Mouse (Mus musculus): ENCODE measurements around the gene Cdh26. TPM values are rescaled to one million over a fixed set of nuclear protein-coding genes. Genes with fewer than 3 reads are reported as not detected.

The Cdh26 gene
- total RNA-seq, 2 experiments from 2014 or later = 0.30 TPM; not detected in 1

- peak; percentile 82 to 83 for DNase-seq (ENCODE audit: low spot score in 2 of 2)
Measured at GRCm38 (mm10) chr2:178507379-178508014, 77.2 kb downstream of the Cdh26 start.

- DNase-seq (ENCODE audit: low spot score in 2 of 2) = no peak
Measured at GRCm38 (mm10) chr2:178508279-178508678, 77.9 kb downstream of the Cdh26 start.

GRCm38 (mm10) chr2:178513043-178513442, 82.7 kb downstream of the Cdh26 start:
- DNase-seq (ENCODE audit: low spot score in 2 of 2) = no peak

- DNase-seq (ENCODE audit: low spot score in 2 of 2) = peak; percentile 26 to 50
Measured at GRCm38 (mm10) chr2:178513636-178514071, 83.3 kb downstream of the Cdh26 start.

- no peak for DNase-seq (ENCODE audit: low spot score in 2 of 2)
Measured at GRCm38 (mm10) chr2:178516421-178516820, 86.1 kb downstream of the Cdh26 start.

GRCm38 (mm10) chr2:178516941-178517340, 86.6 kb downstream of the Cdh26 start:
- DNase-seq (ENCODE audit: low spot score in 2 of 2) = no peak

GRCm38 (mm10) chr2:178519321-178519720, 89.0 kb downstream of the Cdh26 start:
- no peak for DNase-seq (ENCODE audit: low spot score in 2 of 2)

- DNase-seq (ENCODE audit: low spot score in 2 of 2) = no peak
Measured at GRCm38 (mm10) chr2:178520216-178520615, 89.9 kb downstream of the Cdh26 start.

- no peak for DNase-seq (ENCODE audit: low spot score in 2 of 2)
Measured at GRCm38 (mm10) chr2:178522331-178522730, 92.0 kb downstream of the Cdh26 start.

- DNase-seq (ENCODE audit: low spot score in 2 of 2) = no peak
Measured at GRCm38 (mm10) chr2:178522786-178523185, 92.5 kb downstream of the Cdh26 start.

GRCm38 (mm10) chr2:178526776-178527175, 96.4 kb downstream of the Cdh26 start:
- DNase-seq (ENCODE audit: low spot score in 2 of 2) = no peak

GRCm38 (mm10) chr2:178531226-178531625, 100.9 kb downstream of the Cdh26 start:
- DNase-seq (ENCODE audit: low spot score in 2 of 2) = no peak

- no peak for DNase-seq (ENCODE audit: low spot score in 2 of 2)
Measured at GRCm38 (mm10) chr2:178536574-178536973, 106.2 kb downstream of the Cdh26 start.

Other genes starting within 250 kb of the Cdh26 start
- gene Sycp2, start 22.8 kb upstream of the Cdh26 start, total RNA-seq (2021) = 1 to 10 TPM in 1 of 2 experiments, under 1 TPM in 1; 0.53 to 1.2 TPM
- 1 to 10 TPM; 8.0 to 8.1 TPM for gene Ppp1r3d, start 16.1 kb upstream of the Cdh26 start, total RNA-seq (2021)
- gene Fam217b, start 16.0 kb upstream of the Cdh26 start, total RNA-seq (2021) = 10 to 100 TPM; 32.4 to 33.3 TPM

Data from layer of hippocampus, postnatal 14 days (tissue).